Mouse (Mus musculus) adrenal gland, postnatal 4 days (tissue): ENCODE data around the gene Sept9. TPM values are rescaled to one million over a fixed set of nuclear protein-coding genes. Genes with fewer than 3 reads are reported as not detected.

Source experiments
- DNase-seq, 2 experiments: peaks; one replicate each; pipeline ENCODE4 v3.0.0; 2021 to 2022; ENCODE audit warnings: low spot score in 2 of 2, mixed read lengths in 2 of 2
- total RNA-seq, 2 experiments: library from RNA; stranded (reverse); gene quantifications; 2 replicates each; pipeline ENCODE4 v1.2.3; 2021

The Sept9 gene
- total RNA-seq, 2 experiments from 2014 or later = 158 to 171 TPM

- no peak for DNase-seq
Measured at GRCm38 (mm10) chr11:117243536-117244290, 44.3 kb downstream of the Sept9 start.

GRCm38 (mm10) chr11:117245041-117245725 is 45.7 kb downstream of the Sept9 start:
- no peak for DNase-seq

GRCm38 (mm10) chr11:117245846-117246245 is 46.4 kb downstream of the Sept9 start:
- DNase-seq = no peak

- DNase-seq = no peak
Measured at GRCm38 (mm10) chr11:117246286-117246685, 46.8 kb downstream of the Sept9 start.

GRCm38 (mm10) chr11:117246981-117247431 is 47.5 kb downstream of the Sept9 start:
- DNase-seq = no peak

GRCm38 (mm10) chr11:117247541-117247940 is 48.1 kb downstream of the Sept9 start:
- DNase-seq = no peak

- DNase-seq = no peak
Measured at GRCm38 (mm10) chr11:117248734-117249248, 49.3 kb downstream of the Sept9 start.

- no peak for DNase-seq
Measured at GRCm38 (mm10) chr11:117249282-117249984, 50.0 kb downstream of the Sept9 start.

- no peak for DNase-seq
Measured at GRCm38 (mm10) chr11:117249985-117250928, 50.8 kb downstream of the Sept9 start.

GRCm38 (mm10) chr11:117251755-117252154 is 52.3 kb downstream of the Sept9 start:
- DNase-seq = no peak

- no peak for DNase-seq
Measured at GRCm38 (mm10) chr11:117252846-117253245, 53.4 kb downstream of the Sept9 start.

GRCm38 (mm10) chr11:117254161-117255107 is 55.0 kb downstream of the Sept9 start:
- no peak for DNase-seq

GRCm38 (mm10) chr11:117255108-117255489 is 55.6 kb downstream of the Sept9 start:
- DNase-seq = no peak

- DNase-seq = peak in 1 of 2 experiments; percentile 59
Measured at GRCm38 (mm10) chr11:117256088-117256487, 56.6 kb downstream of the Sept9 start.

GRCm38 (mm10) chr11:117256840-117257239 is 57.4 kb downstream of the Sept9 start:
- DNase-seq = no peak

GRCm38 (mm10) chr11:117257266-117257665 is 57.8 kb downstream of the Sept9 start:
- no peak for DNase-seq

GRCm38 (mm10) chr11:117257842-117258241 is 58.4 kb downstream of the Sept9 start:
- DNase-seq = no peak

- DNase-seq = no peak
Measured at GRCm38 (mm10) chr11:117259178-117259960, 59.9 kb downstream of the Sept9 start.

- DNase-seq = no peak
Measured at GRCm38 (mm10) chr11:117260631-117261030, 61.2 kb downstream of the Sept9 start.
